Mouse (Mus musculus): Measurements from ENCODE around the gene Sgms1. TPM values are rescaled to one million over a fixed set of nuclear protein-coding genes. Genes with fewer than 3 reads are reported as not detected.
A peak's percentile ranks its signal among the peaks of the same experiment; 100 is the strongest.

Sgms1 gene
- polyA plus RNA-seq, 1 experiment from 2014 or later, result 28.8 TPM

GRCm38 (mm10) chr19:32229776-32230175 is 159.7 kb downstream of the Sgms1 start:
- no peak for ATAC-seq (ENCODE audit: insufficient number of reproducible peaks, insufficient read depth, low FRiP score, low TSS enrichment, low read depth)
- H3K36me3 ChIP-seq, result no peaks in the 10 kb centered on the region
- H3K4me3 ChIP-seq, result no peak overlapping the region

GRCm38 (mm10) chr19:32227175-32227574 is 162.3 kb downstream of the Sgms1 start:
- ATAC-seq (ENCODE audit: insufficient number of reproducible peaks, insufficient read depth, low FRiP score, low TSS enrichment, low read depth), result no peak
- no peak overlapping the region for H3K4me2 ChIP-seq
- H3K27ac ChIP-seq, result no peak overlapping the region
- WGBS, result 77% methylated on average over 2 of the region's 2 CpGs
- H3K4me3 ChIP-seq, result no peak overlapping the region
- H3K4me1 ChIP-seq, result peaks cover 13% of the 10 kb centered on the region
- H3K9me3 ChIP-seq, result no peaks in the 10 kb centered on the region
- H3K27me3 ChIP-seq, result no peaks in the 10 kb centered on the region
- no peak overlapping the region for H3K9ac ChIP-seq
- no peaks in the 10 kb centered on the region for H3K36me3 ChIP-seq

More at GRCm38 (mm10) chr19:32229776-32230175, 159.7 kb downstream of the Sgms1 start:
- Histone ChIP-seq H3K4me2 (no peak overlapping the region), H3K9ac (no peak overlapping the region), H3K9me3 (no peaks in the 10 kb centered on the region), H3K4me1 (peaks cover 22% of the 10 kb centered on the region), H3K27ac (no peak overlapping the region), H3K27me3 (no peaks in the 10 kb centered on the region)
- WGBS, result 90% methylated on average over 5 of the region's 5 CpGs

- ATAC-seq (ENCODE audit: insufficient number of reproducible peaks, insufficient read depth, low FRiP score, low TSS enrichment, low read depth), result no peak
- 87% methylated on average over 9 of the region's 9 CpGs for WGBS
Measured at GRCm38 (mm10) chr19:32225097-32225490, 164.4 kb downstream of the Sgms1 start.

GRCm38 (mm10) chr19:32224318-32225096 is 165.0 kb downstream of the Sgms1 start:
- WGBS, result 81% methylated on average over 2 of the region's 2 CpGs
- no peaks in the 10 kb centered on the region for H3K36me3 ChIP-seq
- H3K9ac ChIP-seq, result no peak overlapping the region
- H3K4me2 ChIP-seq, result no peak overlapping the region
- no peak overlapping the region for H3K4me3 ChIP-seq
- no peak overlapping the region for H3K27ac ChIP-seq
- H3K4me1 ChIP-seq, result no peaks in the 10 kb centered on the region
- no peaks in the 10 kb centered on the region for H3K9me3 ChIP-seq
- no peak for ATAC-seq (ENCODE audit: insufficient number of reproducible peaks, insufficient read depth, low FRiP score, low TSS enrichment, low read depth)
- no peaks in the 10 kb centered on the region for H3K27me3 ChIP-seq

More at GRCm38 (mm10) chr19:32225097-32225490, 164.4 kb downstream of the Sgms1 start:
- Histone ChIP-seq H3K9ac (no peak overlapping the region), H3K27ac (no peak overlapping the region), H3K27me3 (no peaks in the 10 kb centered on the region), H3K4me1 (no peaks in the 10 kb centered on the region), H3K4me2 (no peak overlapping the region), H3K4me3 (no peak overlapping the region), H3K9me3 (no peaks in the 10 kb centered on the region), H3K36me3 (no peaks in the 10 kb centered on the region)

GRCm38 (mm10) chr19:32223751-32224174 is 165.8 kb downstream of the Sgms1 start:
- Histone ChIP-seq H3K9ac (no peak overlapping the region), H3K4me3 (no peak overlapping the region), H3K9me3 (no peaks in the 10 kb centered on the region), H3K27me3 (no peaks in the 10 kb centered on the region), H3K4me1 (no peaks in the 10 kb centered on the region), H3K27ac (no peak overlapping the region), H3K36me3 (no peaks in the 10 kb centered on the region), H3K4me2 (no peak overlapping the region)
- 86% methylated on average over 3 of the region's 3 CpGs for whole genome bisulfite sequencing
- ATAC-seq (ENCODE audit: insufficient number of reproducible peaks, insufficient read depth, low FRiP score, low TSS enrichment, low read depth), result no peak

DNA sequence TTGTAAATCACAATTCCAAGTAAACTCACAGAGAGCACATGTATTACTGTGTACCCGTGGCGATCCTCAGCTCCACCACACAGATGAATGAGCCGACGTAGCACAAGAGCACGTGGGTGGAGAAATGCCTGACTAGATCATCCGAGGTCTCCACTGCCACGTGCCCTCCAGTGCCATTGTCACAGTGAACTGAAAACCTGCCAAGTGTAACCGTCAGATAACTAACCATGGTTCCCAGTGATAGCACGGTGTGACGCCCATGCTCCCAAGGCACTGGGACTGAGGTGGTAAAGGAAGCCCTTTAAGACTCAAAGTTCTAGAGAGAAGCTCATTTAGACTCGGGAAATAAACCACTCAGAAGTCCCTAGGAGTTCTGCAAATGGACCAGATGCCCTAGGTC is 167.4 kb downstream of the Sgms1 start:
- H3K27ac ChIP-seq, result no peak overlapping the region
- no peaks in the 10 kb centered on the region for H3K4me1 ChIP-seq
- no peak overlapping the region for H3K4me2 ChIP-seq
- H3K36me3 ChIP-seq, result no peaks in the 10 kb centered on the region
- ATAC-seq (ENCODE audit: insufficient number of reproducible peaks, insufficient read depth, low FRiP score, low TSS enrichment, low read depth), result no peak
- no peaks in the 10 kb centered on the region for H3K9me3 ChIP-seq
- no peak overlapping the region for H3K4me3 ChIP-seq
- no peaks in the 10 kb centered on the region for H3K27me3 ChIP-seq
- 95% methylated on average over 11 of the region's 11 CpGs for WGBS
- H3K9ac ChIP-seq, result no peak overlapping the region

- 56% methylated on average over 2 of the region's 2 CpGs for WGBS
Measured at GRCm38 (mm10) chr19:32220991-32221390, 168.5 kb downstream of the Sgms1 start.

GRCm38 (mm10) chr19:32216710-32217109 is 172.8 kb downstream of the Sgms1 start:
- Histone ChIP-seq H3K4me3 (no peak overlapping the region), H3K27me3 (no peaks in the 10 kb centered on the region)
- WGBS, result 89% methylated on average over 2 of the region's 2 CpGs

More at GRCm38 (mm10) chr19:32220991-32221390, 168.5 kb downstream of the Sgms1 start:
- Histone ChIP-seq H3K4me2 (no peak overlapping the region), H3K9ac (no peak overlapping the region), H3K27ac (no peak overlapping the region), H3K36me3 (no peaks in the 10 kb centered on the region), H3K9me3 (no peaks in the 10 kb centered on the region), H3K4me3 (no peak overlapping the region), H3K4me1 (no peaks in the 10 kb centered on the region), H3K27me3 (no peaks in the 10 kb centered on the region)
- ATAC-seq (ENCODE audit: insufficient number of reproducible peaks, insufficient read depth, low FRiP score, low TSS enrichment, low read depth), result no peak

DNA sequence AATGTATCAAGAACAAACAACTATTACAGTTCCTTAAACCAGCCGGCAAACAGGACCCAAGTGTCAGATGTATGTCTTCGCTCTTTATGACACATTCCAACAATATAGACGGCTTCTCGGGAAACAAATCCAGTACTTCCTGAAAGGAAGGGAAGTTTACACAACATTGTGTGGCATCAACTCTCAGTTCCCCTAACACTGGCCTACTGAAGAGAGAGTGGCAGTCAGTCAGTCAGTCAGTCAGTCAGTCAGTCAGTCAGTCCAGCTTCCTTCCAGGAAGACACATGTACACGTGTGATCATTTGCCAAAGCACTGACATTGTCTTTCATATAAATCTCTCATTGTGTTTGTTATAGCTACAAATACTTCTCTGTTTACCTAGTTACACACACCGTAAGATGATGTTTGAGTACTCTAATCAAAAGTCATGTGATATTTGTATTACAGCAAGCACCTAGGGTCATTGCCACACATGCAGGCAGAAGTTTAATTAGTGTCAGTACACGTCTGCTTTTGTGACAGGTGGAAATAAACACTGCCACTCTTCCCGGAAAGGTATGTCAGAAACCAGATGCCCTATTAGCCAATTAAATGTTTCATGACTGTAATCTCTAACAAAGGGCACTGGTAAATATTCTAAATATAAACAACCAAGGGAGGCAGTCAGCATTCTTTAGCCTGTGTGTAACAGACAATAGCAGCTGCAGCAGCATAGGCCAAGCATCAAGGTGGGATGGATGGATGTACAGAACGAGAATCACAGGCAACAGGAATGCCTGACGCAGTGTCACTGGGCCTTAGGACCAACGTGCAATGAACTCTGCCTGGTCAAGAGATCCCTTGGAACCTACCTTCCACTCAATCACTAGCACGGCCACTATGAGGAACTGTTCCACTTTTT is 174.4 kb downstream of the Sgms1 start:
- Histone ChIP-seq H3K4me2 (no peak overlapping the region), H3K27ac (no peak overlapping the region), H3K9ac (no peak overlapping the region), H3K9me3 (no peaks in the 10 kb centered on the region), H3K36me3 (no peaks in the 10 kb centered on the region), H3K4me3 (no peak overlapping the region), H3K27me3 (no peaks in the 10 kb centered on the region), H3K4me1 (peaks cover 5% of the 10 kb centered on the region)
- ATAC-seq (ENCODE audit: insufficient number of reproducible peaks, insufficient read depth, low FRiP score, low TSS enrichment, low read depth), result no peak
- 72% methylated on average over 12 of the region's 12 CpGs for WGBS

More at GRCm38 (mm10) chr19:32216710-32217109, 172.8 kb downstream of the Sgms1 start:
- Histone ChIP-seq H3K9me3 (no peaks in the 10 kb centered on the region), H3K4me1 (no peaks in the 10 kb centered on the region), H3K4me2 (no peak overlapping the region), H3K27ac (no peak overlapping the region), H3K9ac (no peak overlapping the region), H3K36me3 (no peaks in the 10 kb centered on the region)
- no peak for ATAC-seq (ENCODE audit: insufficient number of reproducible peaks, insufficient read depth, low FRiP score, low TSS enrichment, low read depth)

- H3K4me1 ChIP-seq, result peaks cover 10% of the 10 kb centered on the region
- H3K27me3 ChIP-seq, result no peaks in the 10 kb centered on the region
- no peak for ATAC-seq (ENCODE audit: insufficient number of reproducible peaks, insufficient read depth, low FRiP score, low TSS enrichment, low read depth)
- H3K9ac ChIP-seq, result no peak overlapping the region
- no peak overlapping the region for H3K27ac ChIP-seq
- H3K4me2 ChIP-seq, result no peak overlapping the region
- WGBS, result 89% methylated on average over 3 of the region's 3 CpGs
- no peaks in the 10 kb centered on the region for H3K9me3 ChIP-seq
- no peaks in the 10 kb centered on the region for H3K36me3 ChIP-seq
- H3K4me3 ChIP-seq, result no peak overlapping the region
Measured at GRCm38 (mm10) chr19:32213577-32213976, 175.9 kb downstream of the Sgms1 start.

GRCm38 (mm10) chr19:32211293-32211585 is 178.3 kb downstream of the Sgms1 start:
- Histone ChIP-seq H3K36me3 (no peaks in the 10 kb centered on the region), H3K9me3 (no peaks in the 10 kb centered on the region), H3K9ac (peak overlapping the region; percentile 77), H3K4me1 (peaks cover 10% of the 10 kb centered on the region), H3K27ac (peak overlapping the region; percentile 92), H3K4me2 (peak overlapping the region; percentile 81), H3K27me3 (no peaks in the 10 kb centered on the region), H3K4me3 (peak overlapping the region; percentile 63)
- ATAC-seq (ENCODE audit: insufficient number of reproducible peaks, insufficient read depth, low FRiP score, low TSS enrichment, low read depth), result 0 out of 2 replicates have a peak, but pooled peaks have one; percentile 60

Measured in embryonic facial prominence, embryonic 13.5 days (tissue).